Mouse (Mus musculus) C2C12 (cell line): ENCODE data around the gene Mapt.

Experiments used
- CTCF ChIP-seq: IDR thresholded peaks from one replicate; pipeline ENCODE4 v1.5.1; 2011; ENCODE audit not compliant: control insufficient read depth, insufficient read depth, insufficient read length
- FOSL1 ChIP-seq: IDR thresholded peaks from one replicate; pipeline ENCODE4 v1.8.0; 2011; ENCODE audit warnings: mild to moderate bottlenecking, low read length; ENCODE audit not compliant: poor library complexity, insufficient read depth, severe bottlenecking
- MAX ChIP-seq: IDR thresholded peaks from one replicate; pipeline ENCODE4 v1.6.1; 2011; ENCODE audit warnings: mild to moderate bottlenecking, control low read depth
- MYOD1 ChIP-seq: IDR thresholded peaks from one replicate; pipeline ENCODE4 v1.6.1; 2011; ENCODE audit warnings: low read depth; ENCODE audit not compliant: control insufficient read depth, insufficient read length
- MYOG ChIP-seq: IDR thresholded peaks from one replicate; pipeline ENCODE4 v1.6.1; 2011; ENCODE audit not compliant: control insufficient read depth, insufficient read length; ENCODE audit errors: extremely low read depth
- USF1 ChIP-seq: IDR thresholded peaks from one replicate; pipeline ENCODE4 v1.6.1; 2011; ENCODE audit warnings: low read depth, mild to moderate bottlenecking, control low read depth, moderate library complexity

DNA sequence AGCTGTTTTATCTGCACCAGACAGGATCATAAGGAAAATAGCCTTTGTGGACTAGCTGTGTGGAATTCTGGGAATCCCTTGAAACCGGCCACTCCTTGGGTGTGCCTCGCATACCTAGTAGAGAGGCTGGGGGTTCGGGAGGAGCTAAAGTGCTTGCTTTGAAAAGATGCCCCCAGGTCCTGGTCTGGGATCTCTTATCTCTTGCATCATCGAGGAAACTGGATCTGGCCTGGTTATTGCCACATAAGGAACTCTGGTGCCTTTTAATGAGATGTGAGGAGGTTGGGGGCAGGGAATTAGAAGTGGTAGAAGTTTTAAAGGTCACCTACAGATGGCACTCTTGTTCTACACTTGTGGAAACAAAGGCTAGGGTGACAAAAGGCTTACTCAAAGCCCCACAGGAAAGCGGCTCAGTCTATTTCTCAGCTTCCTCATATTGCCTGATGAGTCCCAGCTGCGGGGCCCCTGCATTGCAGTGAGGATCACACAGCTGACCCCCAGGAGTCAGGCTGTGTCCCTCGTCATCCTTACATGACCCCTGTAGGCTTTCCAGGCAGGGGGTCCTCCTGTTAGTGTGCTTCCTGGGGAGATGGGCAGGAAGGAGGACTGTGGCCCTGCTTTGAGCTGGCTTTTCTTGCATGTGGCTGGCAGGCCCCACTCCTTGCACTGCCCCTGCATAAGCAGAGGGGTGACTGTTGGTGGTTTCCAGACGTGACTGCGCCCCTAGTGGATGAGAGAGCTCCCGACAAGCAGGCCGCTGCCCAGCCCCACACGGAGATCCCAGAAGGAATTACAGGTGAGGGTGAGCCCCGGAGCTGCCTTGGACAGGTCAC, 58.2 kb downstream of the Mapt start:
- TF ChIP-seq CTCF (peak; percentile 83), MAX (no peak), USF1 (no peak), FOSL1 (no peak), MYOG (no peak), MYOD1 (no peak)
